Mouse (Mus musculus) midbrain, embryonic 13.5 days (tissue): ENCODE measurements at regions not wholly inside any gene's neighbourhood (a gene's known extent, or its start where the extent isn't known, plus 50 kb on each side); places are given as distances from the start of the nearest gene placed in this dataset.
A peak's percentile ranks its signal among the peaks of the same experiment; 100 is the strongest.
"Not testable (repeated sequence)": the region's sequence is repeated elsewhere in the genome, so short reads cannot be mapped to it uniquely, and the experiment has no call there.

Experiments
- ATAC-seq: fragments of 200-750 bp; cut with Nextera tagmentation; 2 replicates; pipeline ENCODE4 v1.8.0; 2017; ENCODE audit warnings: mild to moderate bottlenecking, moderate TSS enrichment, moderate library complexity
- H3K27ac ChIP-seq: fragments of 300-500 bp; sonication (generic); 2 replicates; pipeline ENCODE4 v1.5.1; 2015; ENCODE audit warnings: inconsistent platforms, mild to moderate bottlenecking, moderate library complexity
- H3K27me3 ChIP-seq: fragments of 300-500 bp; sonication (generic); 2 replicates; pipeline ENCODE4 v1.6.1; 2015; ENCODE audit warnings: mild to moderate bottlenecking, inconsistent platforms
- H3K36me3 ChIP-seq: fragments of 300-500 bp; sonication (generic); 2 replicates; pipeline ENCODE4 v1.6.1; 2015; ENCODE audit warnings: mild to moderate bottlenecking, inconsistent platforms
- H3K4me1 ChIP-seq: fragments of 300-500 bp; sonication (generic); replicated peaks from 2 replicates; pipeline ENCODE4 v1.6.1; 2015; ENCODE audit warnings: inconsistent platforms
- H3K4me2 ChIP-seq: fragments of 300-500 bp; sonication (generic); replicated peaks from 2 replicates; pipeline ENCODE4 v1.6.1; 2015; ENCODE audit warnings: moderate library complexity, mild to moderate bottlenecking, inconsistent platforms
- H3K4me3 ChIP-seq: fragments of 300-500 bp; sonication (generic); replicated peaks from 2 replicates; pipeline ENCODE4 v1.5.1; 2015; ENCODE audit warnings: mild to moderate bottlenecking, inconsistent platforms
- H3K9ac ChIP-seq: fragments of 300-500 bp; sonication (generic); replicated peaks from 2 replicates; pipeline ENCODE4 v1.6.1; 2015; ENCODE audit warnings: mild to moderate bottlenecking, inconsistent platforms
- H3K9me3 ChIP-seq: fragments of 300-500 bp; sonication (generic); 2 replicates; pipeline ENCODE4 v1.6.1; 2016; ENCODE audit warnings: mild to moderate bottlenecking, inconsistent platforms
- WGBS: fragments of 180-500 bp; shearing (Covaris S2); methylation state at CpG from one replicate; pipeline ENCODE4 v1.1.7; 2015; 5-methylcytosine and 5-hydroxymethylcytosine counted together

DNA sequence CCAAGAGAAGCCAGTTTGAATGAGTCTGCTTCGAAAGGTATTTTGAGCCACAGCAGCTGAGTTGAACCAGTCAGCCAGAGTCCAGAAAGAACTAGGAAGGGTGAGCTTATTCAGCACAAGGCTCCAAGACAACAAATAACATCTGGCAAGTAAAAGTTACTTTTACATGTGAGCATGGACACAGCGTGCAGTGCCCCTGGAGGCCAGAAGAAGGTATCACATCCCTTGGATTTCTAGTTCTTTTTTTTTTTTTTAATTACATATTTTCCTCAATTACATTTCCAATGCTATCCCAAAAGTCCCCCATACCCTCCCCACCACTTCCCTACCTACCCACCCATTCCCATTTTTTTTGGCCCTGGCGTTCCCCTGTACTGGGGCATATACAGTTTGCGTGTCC lies 367.4 kb downstream of the Gm9008 start:
- not testable (repeated sequence) for H3K27me3 ChIP-seq, H3K27ac ChIP-seq, ATAC-seq, H3K4me2 ChIP-seq, H3K4me1 ChIP-seq, H3K4me3 ChIP-seq, H3K9me3 ChIP-seq, H3K9ac ChIP-seq, H3K36me3 ChIP-seq
- 87% methylated on average over 4 of the region's 4 CpGs for WGBS

GRCm38 (mm10) chr6:76115758-76116157 lies 381.8 kb downstream of the Gm9008 start:
- Histone ChIP-seq H3K27ac (no peak overlapping the region), H3K9me3 (no peaks in the 10 kb centered on the region), H3K4me1 (no peaks in the 10 kb centered on the region), H3K27me3 (no peaks in the 10 kb centered on the region), H3K9ac (no peak overlapping the region), H3K36me3 (no peaks in the 10 kb centered on the region), H3K4me2 (no peak overlapping the region), H3K4me3 (no peak overlapping the region)
- ATAC-seq, result no peak

- WGBS, result 91% methylated on average over 4 of the region's 4 CpGs
- Histone ChIP-seq H3K9ac (no peak overlapping the region), H3K36me3 (no peaks in the 10 kb centered on the region), H3K4me3 (no peak overlapping the region), H3K27me3 (no peaks in the 10 kb centered on the region), H3K9me3 (no peaks in the 10 kb centered on the region), H3K27ac (no peak overlapping the region), H3K4me2 (no peak overlapping the region), H3K4me1 (no peaks in the 10 kb centered on the region)
- no peak for ATAC-seq
Measured at GRCm38 (mm10) chr6:76114346-76114745, 383.2 kb downstream of the Gm9008 start.

DNA sequence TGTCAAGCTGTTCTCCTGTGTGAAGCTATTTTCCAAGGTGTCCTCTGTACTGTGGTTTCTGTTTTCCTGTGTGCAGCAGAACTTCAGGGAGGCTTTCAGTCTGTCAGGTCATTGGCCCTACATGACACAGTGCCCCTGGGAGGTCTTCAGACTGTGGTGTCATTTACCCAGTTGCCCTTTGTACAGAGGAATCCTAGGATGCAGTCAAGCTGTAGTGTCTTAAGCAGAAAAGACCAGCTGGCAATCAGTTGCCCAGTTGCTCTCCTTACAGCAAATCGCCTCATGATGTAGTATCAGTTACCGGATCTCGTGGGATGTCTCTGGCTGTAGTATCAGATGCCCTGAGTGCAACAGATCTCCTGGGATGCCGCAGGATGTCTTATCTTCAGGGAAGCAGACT lies 432.2 kb downstream of the Gm9008 start:
- Histone ChIP-seq H3K4me1 (no peaks in the 10 kb centered on the region), H3K27ac (no peak overlapping the region), H3K27me3 (no peaks in the 10 kb centered on the region), H3K9me3 (no peaks in the 10 kb centered on the region), H3K4me3 (no peak overlapping the region), H3K4me2 (no peak overlapping the region), H3K9ac (no peak overlapping the region), H3K36me3 (no peaks in the 10 kb centered on the region)
- no peak for ATAC-seq
- WGBS, result 89% methylated on average over 4 of the region's 4 CpGs

GRCm38 (mm10) chr6:76052652-76053313 lies 444.8 kb downstream of the Gm9008 start:
- ATAC-seq, result peak; percentile 69; the same call in 1 of the 2 replicates

GRCm38 (mm10) chr6:76007783-76008406 lies 489.7 kb downstream of the Gm9008 start:
- Histone ChIP-seq H3K27ac (no peak overlapping the region), H3K4me2 (no peak overlapping the region), H3K27me3 (no peaks in the 10 kb centered on the region), H3K4me1 (no peaks in the 10 kb centered on the region), H3K9ac (no peak overlapping the region), H3K36me3 (no peaks in the 10 kb centered on the region), H3K4me3 (no peak overlapping the region), H3K9me3 (no peaks in the 10 kb centered on the region)
- WGBS, result 59% methylated on average over 2 of the region's 2 CpGs
- ATAC-seq, result no peak

More at GRCm38 (mm10) chr6:76052652-76053313, 444.8 kb downstream of the Gm9008 start:
- WGBS, result 13% methylated on average over 2 of the region's 2 CpGs
- Histone ChIP-seq H3K4me1 (peaks cover 5% of the 10 kb centered on the region; the same call in 1 of the 2 replicates), H3K9me3 (no peaks in the 10 kb centered on the region), H3K36me3 (no peaks in the 10 kb centered on the region), H3K4me2 (no peak overlapping the region), H3K27me3 (0 out of 2 replicates have a peak, but pooled peaks cover 17% of the 10 kb centered on the region), H3K4me3 (no peak overlapping the region), H3K9ac (no peak overlapping the region), H3K27ac (no peak overlapping the region)
